Mouse (Mus musculus) limb, embryonic 14.5 days (tissue): ENCODE measurements around the gene Mbnl2. TPM values are rescaled to one million over a fixed set of nuclear protein-coding genes. Genes with fewer than 3 reads are reported as not detected.

Experiments
- ATAC-seq: fragments of 200-750 bp; cut with Nextera tagmentation; 2 replicates; pipeline ENCODE4 v1.8.0; 2017; ENCODE audit warnings: low read depth, moderate number of reproducible peaks, moderate TSS enrichment; ENCODE audit not compliant: low FRiP score
- DNase-seq: peaks from one replicate; pipeline ENCODE4 v3.0.0-alpha.2; 2015; ENCODE audit warnings: low spot score
- H3K27ac ChIP-seq: fragments of 300-500 bp; sonication (generic); replicated peaks from 2 replicates; pipeline ENCODE4 v1.5.1; 2014; ENCODE audit warnings: low read depth, mild to moderate bottlenecking, low read length, moderate library complexity, mixed read lengths
- H3K27me3 ChIP-seq: fragments of 300-500 bp; sonication (generic); 2 replicates; pipeline ENCODE4 v1.6.1; 2014; ENCODE audit warnings: low read length, mixed read lengths; ENCODE audit not compliant: control insufficient read depth, insufficient read depth
- H3K36me3 ChIP-seq: fragments of 300-500 bp; sonication (generic); 2 replicates; pipeline ENCODE4 v1.6.1; 2014; ENCODE audit warnings: mild to moderate bottlenecking, low read length, moderate library complexity, mixed read lengths; ENCODE audit not compliant: control insufficient read depth, insufficient read depth
- H3K4me1 ChIP-seq: fragments of 300-500 bp; sonication (generic); 2 replicates; pipeline ENCODE4 v1.6.1; 2014; ENCODE audit warnings: antibody characterized with exemption, low read length, mixed read lengths; ENCODE audit not compliant: control insufficient read depth, insufficient read depth
- H3K4me2 ChIP-seq: fragments of 300-500 bp; sonication (generic); replicated peaks from 2 replicates; pipeline ENCODE4 v1.6.1; 2014; ENCODE audit warnings: low read depth, mild to moderate bottlenecking, low read length, moderate library complexity; ENCODE audit not compliant: severe bottlenecking
- H3K4me3 ChIP-seq: fragments of 300-500 bp; sonication (generic); replicated peaks from 2 replicates; pipeline ENCODE4 v1.5.1; 2014; ENCODE audit warnings: low read length
- H3K9ac ChIP-seq: fragments of 300-500 bp; sonication (generic); 2 replicates; pipeline ENCODE4 v1.6.1; 2014; ENCODE audit warnings: mild to moderate bottlenecking, low read depth, low read length, moderate library complexity; ENCODE audit not compliant: severe bottlenecking
- H3K9me3 ChIP-seq: fragments of 300-500 bp; sonication (generic); 2 replicates; pipeline ENCODE4 v1.6.1; 2016; ENCODE audit warnings: low read length; ENCODE audit not compliant: control insufficient read depth
- POLR2A ChIP-seq: fragments of 200-500 bp; IDR thresholded peaks from 2 replicates; pipeline ENCODE4 v1.8.0; 2012; ENCODE audit warnings: inconsistent platforms, mild to moderate bottlenecking, moderate library complexity, borderline replicate concordance; ENCODE audit not compliant: insufficient read depth, insufficient read length; ENCODE audit errors: extremely low read depth
- WGBS: fragments of 180-500 bp; shearing (Covaris S2); extraction: QIAGEN DNeasy Blood & Tissue Kit; methylation state at CpG from one replicate; pipeline ENCODE4 v1.1.7; 2014; 5-methylcytosine and 5-hydroxymethylcytosine counted together
- polyA plus RNA-seq, 2 experiments: library from polyadenylated mRNA; depleted of rRNA in 1 of 2; stranded (reverse) in 1 of 2; unstranded in 1 of 2; fragments of >200 nt; fragmentation: Nextera tagmentation in 1 of 2; extraction: Ambion mirVana in 1 of 2; gene quantifications; 2 replicates each; pipeline versions ENCODE4 v1.2.1 to v1.2.3; 2012 to 2014

Mbnl2 gene
- polyA plus RNA-seq, 2 experiments, result 109 to 161 TPM

DNA sequence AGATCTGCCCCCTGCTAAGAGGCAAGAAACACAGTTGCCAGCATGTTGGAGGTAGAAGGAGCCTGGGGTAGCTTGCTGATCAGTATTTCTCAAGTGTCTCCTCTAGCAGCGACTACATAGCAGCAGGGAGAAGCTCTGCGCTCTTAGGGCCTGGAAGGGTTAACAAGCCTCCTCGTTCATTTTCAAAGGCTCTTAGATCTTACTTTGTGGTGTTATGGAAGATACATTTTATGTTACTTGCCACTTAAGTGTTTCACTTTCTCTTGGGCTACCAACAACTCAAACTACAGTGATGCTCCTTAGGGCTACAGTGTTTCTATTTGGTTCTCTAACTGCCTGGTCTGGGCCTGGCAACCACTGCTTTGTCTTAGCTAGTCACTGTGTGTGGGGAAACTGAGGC lies 31.9 kb downstream of the Mbnl2 start:
- no peaks in the 10 kb centered on the region for H3K9me3 ChIP-seq
- H3K9ac ChIP-seq, result no peak overlapping the region
- peaks cover 45% of the 10 kb centered on the region for H3K4me1 ChIP-seq
- H3K36me3 ChIP-seq, result peaks cover 2% of the 10 kb centered on the region; the same call in 1 of the 2 replicates
- no peak overlapping the region for H3K4me3 ChIP-seq
- no peak overlapping the region for H3K4me2 ChIP-seq
- H3K27ac ChIP-seq, result no peak overlapping the region
- no peak for DNase-seq
- 71% methylated on average over 3 of the region's 3 CpGs for WGBS
- ATAC-seq, result no peak
- no peak for TF ChIP-seq POLR2A
- H3K27me3 ChIP-seq, result no peaks in the 10 kb centered on the region

DNA sequence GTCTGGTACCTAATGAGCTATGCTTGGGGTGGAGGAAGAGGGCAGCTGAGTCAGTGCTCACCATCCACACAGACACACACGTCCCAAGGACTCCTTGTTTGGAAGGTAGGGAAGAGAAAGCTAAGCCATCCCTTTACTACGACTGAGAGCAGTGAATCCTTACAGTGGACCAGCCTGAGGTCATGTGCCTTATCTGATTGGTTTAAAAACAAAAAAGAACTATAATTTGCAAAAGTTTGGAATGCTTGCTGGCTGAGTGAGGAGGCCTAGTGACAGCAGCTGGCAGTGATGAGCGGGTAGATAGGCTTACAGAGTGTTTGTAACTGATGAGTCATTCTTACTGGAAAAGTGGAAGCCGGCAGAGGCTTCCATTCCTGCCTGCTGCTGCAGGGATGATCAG lies 32.5 kb downstream of the Mbnl2 start:
- no peaks in the 10 kb centered on the region for H3K27me3 ChIP-seq
- no peak for TF ChIP-seq POLR2A
- H3K36me3 ChIP-seq, result peaks cover 2% of the 10 kb centered on the region; the same call in 1 of the 2 replicates
- WGBS, result 59% methylated on average over 4 of the region's 4 CpGs
- peaks cover 47% of the 10 kb centered on the region for H3K4me1 ChIP-seq
- no peak for ATAC-seq
- no peak overlapping the region for H3K9ac ChIP-seq
- DNase-seq, result peak; percentile 49
- no peak overlapping the region for H3K4me2 ChIP-seq
- no peak overlapping the region for H3K27ac ChIP-seq
- H3K4me3 ChIP-seq, result no peak overlapping the region
- no peaks in the 10 kb centered on the region for H3K9me3 ChIP-seq

DNA sequence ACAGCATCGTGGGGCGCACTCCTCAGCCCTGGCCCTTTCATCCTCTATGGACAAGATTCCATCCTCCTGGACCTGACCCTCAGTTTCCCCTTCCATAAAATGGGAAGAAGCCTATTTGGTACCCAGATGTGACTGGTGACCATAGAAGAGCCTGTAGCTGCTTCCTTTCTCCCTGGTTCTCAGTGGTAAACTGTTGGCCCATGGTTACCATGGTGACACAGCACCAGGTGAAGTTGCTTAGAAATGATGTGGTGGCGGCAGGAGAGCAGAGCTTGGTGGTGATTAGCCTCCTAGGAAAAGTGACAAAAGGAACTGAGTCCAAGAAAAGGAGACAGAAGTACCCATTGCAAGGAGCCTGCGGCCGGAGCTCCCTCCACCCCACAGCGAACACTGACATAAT lies 34.2 kb downstream of the Mbnl2 start:
- H3K4me2 ChIP-seq, result no peak overlapping the region
- H3K9me3 ChIP-seq, result no peaks in the 10 kb centered on the region
- no peak for TF ChIP-seq POLR2A
- ATAC-seq (no peak), DNase-seq (no peak)
- H3K4me1 ChIP-seq, result peaks cover 40% of the 10 kb centered on the region
- H3K27ac ChIP-seq, result no peak overlapping the region
- no peak overlapping the region for H3K4me3 ChIP-seq
- 88% methylated on average over 6 of the region's 6 CpGs for WGBS
- H3K36me3 ChIP-seq, result peaks cover 19% of the 10 kb centered on the region
- H3K9ac ChIP-seq, result no peak overlapping the region
- H3K27me3 ChIP-seq, result no peaks in the 10 kb centered on the region

DNA sequence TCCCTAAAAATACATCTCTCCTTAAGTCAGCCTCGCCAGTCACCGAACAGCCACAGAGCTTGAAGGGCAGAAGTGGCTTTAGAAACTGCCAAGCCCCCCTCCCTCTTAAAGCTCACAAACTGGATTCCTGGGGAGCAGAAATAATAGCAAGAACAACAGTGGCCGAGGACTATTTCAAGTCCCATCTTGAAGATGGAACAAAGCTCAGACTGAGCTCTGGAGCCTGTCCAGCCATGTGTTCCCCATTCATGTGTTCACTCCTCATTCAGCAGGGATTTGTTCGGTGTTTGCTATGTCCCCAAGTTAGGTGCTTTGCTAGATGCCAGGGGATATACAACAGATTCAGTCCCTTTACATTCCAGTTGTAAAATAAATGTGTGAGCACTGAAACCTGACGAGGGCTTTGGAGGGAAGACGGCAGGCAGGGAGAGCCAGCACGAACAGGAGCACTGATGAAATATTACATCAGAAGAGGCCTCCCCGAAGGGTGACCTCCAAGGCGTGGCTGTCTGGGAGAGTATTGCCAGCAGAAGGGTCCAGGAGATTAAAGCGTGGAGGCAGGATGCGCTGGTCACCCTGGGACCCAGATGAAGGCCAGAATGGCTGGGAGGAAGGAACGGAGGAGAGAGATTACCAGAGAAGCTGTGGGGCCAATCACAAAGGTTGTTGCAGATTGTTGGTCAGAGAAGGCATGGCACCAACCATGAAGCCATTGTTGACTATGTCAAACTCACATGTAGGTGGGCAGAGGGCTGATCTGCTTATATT lies 36.0 kb downstream of the Mbnl2 start:
- 0 out of 2 replicates have a peak overlapping the region, but pooled peaks have one; percentile 39 for H3K27ac ChIP-seq
- ATAC-seq, result no peak
- TF ChIP-seq POLR2A, result no peak

DNA sequence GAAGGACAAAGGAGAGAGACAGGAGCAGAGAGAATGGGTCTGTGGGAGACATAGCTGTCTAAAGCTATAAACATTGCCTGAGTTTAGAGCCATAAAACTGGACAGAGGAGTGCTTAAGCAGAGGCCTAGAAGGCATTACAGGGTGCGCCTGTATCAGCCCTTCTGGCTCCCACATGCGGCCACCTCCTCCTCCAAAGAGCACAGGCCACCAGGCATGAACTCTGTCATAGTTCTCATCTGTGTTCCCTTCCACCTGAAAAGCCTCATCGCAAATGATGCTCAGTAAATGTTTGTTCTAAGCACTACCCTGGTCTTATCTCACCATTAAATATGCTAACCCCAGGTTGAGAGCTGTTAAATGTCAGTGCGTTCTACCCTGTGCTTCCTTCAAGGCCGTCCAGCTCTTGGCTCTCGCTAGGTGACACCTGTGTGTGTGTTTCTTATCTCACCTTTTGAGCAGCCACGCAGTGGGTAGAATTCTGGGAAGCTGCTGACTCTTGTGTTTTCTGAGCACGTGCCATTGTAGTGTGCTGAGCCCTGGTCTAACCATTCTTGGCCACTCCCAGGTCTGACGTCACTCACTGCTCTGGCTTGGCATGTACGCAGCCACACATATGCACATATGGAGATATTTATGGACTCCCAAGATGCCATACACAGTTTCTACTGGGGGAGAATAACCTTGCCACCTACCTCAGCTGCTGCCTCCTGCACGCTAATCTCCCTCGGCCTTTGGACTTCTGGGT lies 37.4 kb downstream of the Mbnl2 start:
- no peak for TF ChIP-seq POLR2A
- Histone ChIP-seq H3K27me3 (no peaks in the 10 kb centered on the region), H3K36me3 (peaks cover 28% of the 10 kb centered on the region), H3K4me1 (peaks cover 39% of the 10 kb centered on the region), H3K9ac (no peak overlapping the region), H3K4me2 (no peak overlapping the region), H3K4me3 (no peak overlapping the region), H3K9me3 (no peaks in the 10 kb centered on the region), H3K27ac (peak overlapping the region; percentile 38; the same call in 1 of the 2 replicates)
- peak; percentile 48 for ATAC-seq
- DNase-seq, result peak; percentile 77
- 64% methylated on average over 12 of the region's 12 CpGs for WGBS

More for the DNA sequence above, 36.0 kb downstream of the Mbnl2 start:
- DNase-seq, result no peak
- Histone ChIP-seq H3K4me2 (no peak overlapping the region), H3K9ac (no peak overlapping the region), H3K27me3 (no peaks in the 10 kb centered on the region), H3K4me1 (peaks cover 39% of the 10 kb centered on the region), H3K36me3 (peaks cover 25% of the 10 kb centered on the region), H3K9me3 (no peaks in the 10 kb centered on the region), H3K4me3 (no peak overlapping the region)
- 58% methylated on average over 12 of the region's 12 CpGs for WGBS
